Comparison of ENCODE assay signal across 30 mouse cellular contexts in the genomic region with DNA sequence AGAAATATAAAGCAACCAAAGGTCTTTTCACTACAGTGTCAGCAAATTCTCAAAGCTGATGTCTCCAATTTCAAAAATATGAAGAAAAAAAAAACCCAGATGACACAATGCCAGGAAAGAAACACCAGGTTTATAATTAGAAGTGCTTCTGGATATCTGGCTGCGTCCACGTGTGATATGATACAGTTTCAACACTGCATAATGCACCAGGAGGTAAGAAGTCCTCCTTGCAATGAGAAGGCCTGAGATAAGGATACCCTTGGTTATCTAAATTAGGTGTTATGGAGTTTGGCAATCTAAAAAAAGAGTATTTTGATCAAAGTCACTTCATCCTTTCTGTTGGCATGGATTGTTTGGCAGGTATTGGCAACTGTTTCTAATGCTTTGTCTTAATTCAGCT. TPM values are rescaled to one million over a fixed set of nuclear protein-coding genes. Genes with fewer than 3 reads are reported as not detected.
"Had no signal": no experiment of that assay in that cellular context is flagged by ENCODE, and none has a peak within 500 bp of the region (broad histone marks: within the 10 kb centered on the region; RNA-seq: fewer than 3 reads in every experiment).

No protein-coding gene starts in this region.

- H3K4me3 ChIP-seq: layer of hippocampus, adult 2 months; liver, embryonic 13.5 days; megakaryocyte, embryonic 14.5 days; midbrain, embryonic 10.5 days; midbrain, embryonic 13.5 days; myocyte; neural tube, embryonic 13.5 days had no signal

- DNase-seq: kidney, postnatal 25 days; layer of hippocampus, adult 9-11 months; liver, embryonic 13.5 days; lung, adult 2 months; lung, postnatal 10 days; lung, postnatal 36 days; thymus, adult 2 months; thymus, postnatal 14 days; thymus, postnatal 4 days had no signal

- ATAC-seq: midbrain, embryonic 13.5 days; midbrain, embryonic 16.5 days had no signal

- H3K9ac ChIP-seq: liver, embryonic 13.5 days; midbrain, embryonic 13.5 days; neural tube, embryonic 13.5 days had no signal

- H3K4me2 ChIP-seq: liver, embryonic 13.5 days; midbrain, embryonic 13.5 days; neural tube, embryonic 13.5 days had no signal

- H3K27ac ChIP-seq: kidney, postnatal 0 days; layer of hippocampus, adult 2 months; liver, embryonic 13.5 days; midbrain, embryonic 10.5 days; midbrain, embryonic 13.5 days; neural tube, embryonic 13.5 days; stomach, postnatal 0 days had no signal

- H3K36me3 ChIP-seq: liver, embryonic 13.5 days; midbrain, embryonic 10.5 days; midbrain, embryonic 13.5 days; neural tube, embryonic 13.5 days had no signal

- H3K9me3 ChIP-seq: liver, embryonic 13.5 days; megakaryocyte, embryonic 14.5 days; midbrain, embryonic 10.5 days; midbrain, embryonic 13.5 days; neural tube, embryonic 13.5 days had no signal

- H3K4me1 ChIP-seq: liver, embryonic 13.5 days; megakaryocyte, embryonic 14.5 days; midbrain, embryonic 10.5 days; midbrain, embryonic 13.5 days; neural tube, embryonic 13.5 days had no signal

- H3K27me3 ChIP-seq: liver, embryonic 13.5 days; megakaryocyte, embryonic 14.5 days; midbrain, embryonic 13.5 days; neural tube, embryonic 13.5 days had no signal

RNA-seq across cellular contexts. Expression of a gene that starts 18.5 kb away (rescaled TPM):
- total RNA-seq: layer of hippocampus, adult 2 months; layer of hippocampus, postnatal 25 days; left cerebral cortex, adult 18-20 months; left cerebral cortex, postnatal 10 days; left cerebral cortex, postnatal 36 days; monocyte, adult 5-6 weeks; neutrophil, adult 5-6 weeks had no signal

RNA-seq across cellular contexts. Expression of a gene that starts 58.5 kb away (rescaled TPM):
- total RNA-seq: liver, adult 2 months; monocyte, adult 5-6 weeks; neutrophil, adult 5-6 weeks had no signal
- polyA plus RNA-seq: kidney, embryonic 14.5 days; limb, embryonic 11.5 days; liver, adult 2 months; liver, embryonic 13.5 days; liver, embryonic 16.5 days; myocyte; small intestine, adult 2 months; spleen, adult 2 months had no signal
